Mouse (Mus musculus): ENCODE data around the gene Cald1. TPM values are rescaled to one million over a fixed set of nuclear protein-coding genes. Genes with fewer than 3 reads are reported as not detected.

Gene Cald1
- total and polyA plus RNA-seq, 2 experiments from 2014 or later = 20.7 to 40.5 TPM

DNA sequence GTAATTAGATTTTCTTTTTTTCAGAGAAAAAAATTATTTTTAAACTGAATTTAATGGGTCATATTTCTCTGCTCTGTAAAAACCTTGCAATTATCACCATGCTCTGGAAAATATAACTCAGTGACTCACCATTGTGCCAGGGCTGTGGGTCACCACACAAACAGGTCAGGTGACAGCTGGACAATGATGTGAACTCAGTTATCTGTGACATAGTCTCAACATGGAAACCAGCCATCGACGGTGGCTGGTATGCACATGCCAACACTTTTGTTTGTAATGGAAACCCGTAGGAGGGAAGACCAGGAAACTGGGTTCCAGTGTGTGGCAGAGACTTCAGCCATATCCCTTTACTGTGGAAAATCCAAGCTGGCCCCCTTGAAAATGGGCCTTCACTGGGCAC is 35.5 kb downstream of the Cald1 start:
- WGBS = 76% methylated on average over 3 of the region's 3 CpGs
- H3K27me3 ChIP-seq (ENCODE audit: insufficient read depth, low read length) = no peaks in the 10 kb centered on the region
- H3K27ac ChIP-seq (ENCODE audit: low read depth, low read length) = no peak overlapping the region
- no peak overlapping the region for H3K9ac ChIP-seq (replicated peaks; ENCODE audit: low read length, poor library complexity, severe bottlenecking)
- H3K36me3 ChIP-seq (ENCODE audit: insufficient read depth, low read length) = no peaks in the 10 kb centered on the region
- no peak overlapping the region for H3K4me2 ChIP-seq (ENCODE audit: low read depth, low read length, poor library complexity, severe bottlenecking)
- no peaks in the 10 kb centered on the region for H3K9me3 ChIP-seq (ENCODE audit: low read length)
- ATAC-seq (ENCODE audit: low FRiP score) (no peak), DNase-seq (ENCODE audit: low spot score) (no peak)
- H3K4me3 ChIP-seq (ENCODE audit: low read depth, low read length) = no peak overlapping the region
- TF ChIP-seq CTCF (IDR thresholded peaks at IDR 0.05) = no peak
- no peaks in the 10 kb centered on the region for H3K4me1 ChIP-seq (ENCODE audit: insufficient read depth, low read length)

DNA sequence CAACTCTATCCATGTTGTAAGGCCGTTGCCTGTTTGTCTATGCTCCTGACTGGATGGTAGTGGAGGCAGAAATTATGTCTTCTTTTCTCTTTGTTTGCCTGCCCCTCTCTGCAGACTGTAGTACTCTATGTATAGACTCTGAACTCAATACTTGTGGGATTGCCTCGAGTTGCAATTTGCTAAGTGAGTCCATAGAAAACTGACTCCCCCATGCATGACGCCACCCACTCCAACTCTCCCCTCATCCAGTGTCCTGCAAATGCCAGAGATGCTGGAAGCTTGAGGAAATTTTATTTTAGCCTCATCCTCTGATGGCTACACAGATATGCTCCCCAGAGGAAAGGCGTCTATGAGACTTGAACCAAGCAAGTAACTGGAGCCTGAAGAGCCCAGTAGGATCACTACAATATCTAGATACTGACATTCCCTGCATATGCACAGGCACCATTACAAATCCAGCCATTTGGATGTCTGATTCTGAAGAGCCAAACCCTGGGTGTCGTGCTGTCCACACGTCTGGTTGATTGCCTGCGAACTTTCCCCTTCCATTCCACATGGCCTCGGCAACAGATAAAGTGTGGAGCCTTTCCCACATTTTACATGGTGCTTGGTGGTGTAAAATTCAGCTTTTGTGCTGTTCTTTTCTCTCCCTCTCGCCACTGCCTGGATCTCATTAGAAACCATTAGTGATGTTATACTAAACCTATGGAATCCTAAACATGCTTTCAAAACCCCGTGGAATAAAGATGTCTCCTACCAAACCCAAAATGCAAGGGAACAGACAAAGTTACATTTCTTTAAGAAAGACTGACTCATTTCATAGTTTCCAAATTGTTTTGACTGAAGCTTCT is 39.5 kb downstream of the Cald1 start:
- Histone ChIP-seq H3K4me2 (ENCODE audit: low read depth, low read length, poor library complexity, severe bottlenecking) (no peak overlapping the region), H3K27ac (ENCODE audit: low read depth, low read length) (no peak overlapping the region), H3K27me3 (ENCODE audit: insufficient read depth, low read length) (no peaks in the 10 kb centered on the region), H3K4me3 (ENCODE audit: low read depth, low read length) (no peak overlapping the region), H3K9ac (replicated peaks; ENCODE audit: low read length, poor library complexity, severe bottlenecking) (no peak overlapping the region), H3K36me3 (ENCODE audit: insufficient read depth, low read length) (no peaks in the 10 kb centered on the region), H3K4me1 (ENCODE audit: insufficient read depth, low read length) (no peaks in the 10 kb centered on the region), H3K9me3 (ENCODE audit: low read length) (no peaks in the 10 kb centered on the region)
- ATAC-seq (ENCODE audit: low FRiP score) (no peak), DNase-seq (ENCODE audit: low spot score) (no peak)
- no peak for TF ChIP-seq CTCF (IDR thresholded peaks at IDR 0.05)
- 64% methylated on average over 10 of the region's 10 CpGs for WGBS

DNA sequence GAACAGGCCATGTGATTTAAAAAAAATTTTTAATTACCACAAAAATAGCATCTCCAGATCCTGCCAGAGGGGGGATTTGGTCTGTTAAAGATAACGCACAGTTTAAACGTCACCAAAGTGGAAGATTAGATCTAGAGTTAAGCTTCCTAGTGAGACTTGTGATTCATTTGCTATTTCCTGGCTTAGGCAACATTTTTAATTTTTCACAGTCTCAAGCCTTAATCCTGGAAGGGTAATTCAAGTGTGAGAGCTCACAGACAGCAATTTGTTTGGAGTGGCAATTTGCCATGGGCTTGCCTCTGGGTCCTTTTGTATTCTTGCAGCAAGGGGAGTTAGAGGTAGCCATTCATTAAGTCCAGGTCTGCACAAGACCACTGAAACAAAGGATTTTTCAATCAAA is 40.4 kb downstream of the Cald1 start:
- no peak overlapping the region for H3K4me3 ChIP-seq (ENCODE audit: low read depth, low read length)
- peak; percentile 45 for DNase-seq (ENCODE audit: low spot score)
- no peaks in the 10 kb centered on the region for H3K9me3 ChIP-seq (ENCODE audit: low read length)
- no peaks in the 10 kb centered on the region for H3K36me3 ChIP-seq (ENCODE audit: insufficient read depth, low read length)
- H3K9ac ChIP-seq (replicated peaks; ENCODE audit: low read length, poor library complexity, severe bottlenecking) = no peak overlapping the region
- no peaks in the 10 kb centered on the region for H3K27me3 ChIP-seq (ENCODE audit: insufficient read depth, low read length)
- 17% methylated on average over 2 of the region's 2 CpGs for WGBS
- H3K4me2 ChIP-seq (ENCODE audit: low read depth, low read length, poor library complexity, severe bottlenecking) = no peak overlapping the region
- ATAC-seq (ENCODE audit: low FRiP score) = no peak
- no peak for TF ChIP-seq CTCF (IDR thresholded peaks at IDR 0.05)
- H3K4me1 ChIP-seq (ENCODE audit: insufficient read depth, low read length) = no peaks in the 10 kb centered on the region
- H3K27ac ChIP-seq (ENCODE audit: low read depth, low read length) = no peak overlapping the region

DNA sequence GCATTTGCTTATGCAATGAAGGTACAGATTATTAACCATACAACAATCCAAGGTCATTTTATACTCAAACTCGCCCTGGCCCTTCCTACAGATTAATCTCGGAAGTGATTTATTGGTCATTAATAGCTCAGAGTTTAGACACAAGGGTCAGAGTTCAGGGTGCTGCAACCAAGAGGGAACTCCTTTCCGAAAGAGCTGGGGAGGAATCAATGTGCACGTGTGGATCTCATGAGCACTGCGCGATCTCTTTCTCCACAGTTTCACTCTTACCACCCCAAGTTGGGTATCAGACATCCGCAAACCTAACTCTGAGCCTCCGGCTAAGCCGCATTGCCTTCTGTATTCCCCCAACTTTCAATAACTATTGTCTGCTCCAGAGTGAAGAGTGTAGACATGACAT is 41.9 kb downstream of the Cald1 start:
- WGBS = 93% methylated on average over 9 of the region's 9 CpGs
- TF ChIP-seq CTCF (IDR thresholded peaks at IDR 0.05) = no peak

DNA sequence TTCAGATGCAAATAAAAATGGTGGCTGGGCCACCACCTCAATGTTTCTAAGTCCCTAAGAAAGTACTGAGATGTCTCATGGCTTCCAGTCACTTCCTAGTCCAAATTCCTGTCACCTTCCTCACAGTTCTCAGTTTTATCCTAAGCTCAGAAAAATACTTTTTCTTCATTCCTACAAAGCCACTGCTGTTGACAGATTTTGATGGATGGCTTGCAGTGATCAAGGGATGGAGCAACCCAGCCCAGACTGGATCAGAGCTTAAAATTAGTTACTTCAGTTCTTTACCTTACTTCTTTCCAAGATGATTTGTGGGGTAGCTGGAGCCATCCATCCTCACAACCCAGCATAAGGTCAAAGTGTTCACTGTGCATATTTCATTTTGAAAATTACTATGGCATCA is 42.8 kb downstream of the Cald1 start:
- Histone ChIP-seq H3K27me3 (ENCODE audit: insufficient read depth, low read length) (no peaks in the 10 kb centered on the region), H3K4me3 (ENCODE audit: low read depth, low read length) (no peak overlapping the region), H3K4me2 (ENCODE audit: low read depth, low read length, poor library complexity, severe bottlenecking) (no peak overlapping the region), H3K27ac (ENCODE audit: low read depth, low read length) (no peak overlapping the region), H3K9ac (replicated peaks; ENCODE audit: low read length, poor library complexity, severe bottlenecking) (no peak overlapping the region), H3K4me1 (ENCODE audit: insufficient read depth, low read length) (no peaks in the 10 kb centered on the region), H3K36me3 (ENCODE audit: insufficient read depth, low read length) (no peaks in the 10 kb centered on the region), H3K9me3 (ENCODE audit: low read length) (no peaks in the 10 kb centered on the region)
- no peak for TF ChIP-seq CTCF (IDR thresholded peaks at IDR 0.05)
- no peak for ATAC-seq (ENCODE audit: low FRiP score)
- DNase-seq (ENCODE audit: low spot score) = no peak

More for the DNA sequence above, 41.9 kb downstream of the Cald1 start:
- no peak overlapping the region for H3K4me2 ChIP-seq (ENCODE audit: low read depth, low read length, poor library complexity, severe bottlenecking)
- no peak overlapping the region for H3K9ac ChIP-seq (replicated peaks; ENCODE audit: low read length, poor library complexity, severe bottlenecking)
- H3K27me3 ChIP-seq (ENCODE audit: insufficient read depth, low read length) = no peaks in the 10 kb centered on the region
- H3K27ac ChIP-seq (ENCODE audit: low read depth, low read length) = no peak overlapping the region
- no peak for DNase-seq (ENCODE audit: low spot score)
- no peaks in the 10 kb centered on the region for H3K4me1 ChIP-seq (ENCODE audit: insufficient read depth, low read length)
- no peaks in the 10 kb centered on the region for H3K9me3 ChIP-seq (ENCODE audit: low read length)
- no peak overlapping the region for H3K4me3 ChIP-seq (ENCODE audit: low read depth, low read length)
- ATAC-seq (ENCODE audit: low FRiP score) = no peak
- no peaks in the 10 kb centered on the region for H3K36me3 ChIP-seq (ENCODE audit: insufficient read depth, low read length)

DNA sequence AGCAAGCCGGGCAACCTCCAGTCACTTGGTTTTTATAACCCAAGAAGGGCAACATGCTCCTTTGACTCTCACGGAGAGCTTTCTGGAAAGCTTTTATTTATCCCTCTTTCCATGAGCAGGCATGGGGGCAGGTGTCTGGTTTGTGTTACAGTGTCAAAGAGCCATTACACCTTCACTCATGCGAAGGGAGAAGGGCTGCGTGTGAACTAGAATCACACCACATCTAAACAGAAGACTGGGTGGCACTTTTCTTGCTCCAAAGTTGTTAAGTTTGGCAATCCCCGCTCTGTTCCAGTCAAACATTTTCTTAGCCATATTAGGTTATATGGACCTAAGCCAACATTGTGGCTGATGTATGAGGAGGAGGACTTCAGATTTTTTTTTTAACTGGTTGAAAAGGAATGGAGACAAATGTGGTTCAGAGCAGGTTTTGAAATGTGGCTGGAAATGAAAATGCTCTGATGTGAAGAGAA is 43.8 kb downstream of the Cald1 start:
- Histone ChIP-seq H3K36me3 (ENCODE audit: insufficient read depth, low read length) (no peaks in the 10 kb centered on the region), H3K4me3 (ENCODE audit: low read depth, low read length) (no peak overlapping the region), H3K9ac (replicated peaks; ENCODE audit: low read length, poor library complexity, severe bottlenecking) (no peak overlapping the region), H3K4me2 (ENCODE audit: low read depth, low read length, poor library complexity, severe bottlenecking) (no peak overlapping the region), H3K4me1 (ENCODE audit: insufficient read depth, low read length) (no peaks in the 10 kb centered on the region), H3K27ac (ENCODE audit: low read depth, low read length) (no peak overlapping the region), H3K9me3 (ENCODE audit: low read length) (no peaks in the 10 kb centered on the region), H3K27me3 (ENCODE audit: insufficient read depth, low read length) (no peaks in the 10 kb centered on the region)
- DNase-seq (ENCODE audit: low spot score) (no peak), ATAC-seq (ENCODE audit: low FRiP score) (no peak)
- WGBS = 94% methylated on average over 5 of the region's 5 CpGs
- TF ChIP-seq CTCF (IDR thresholded peaks at IDR 0.05) = no peak

All from midbrain, postnatal 0 days (tissue).